Mouse (Mus musculus) right cerebral cortex, postnatal 36 days (tissue): ENCODE measurements around the gene Cul3.

Source experiments
- DNase-seq, 2 experiments: peaks; one replicate each; pipeline ENCODE4 v3.0.0; 2022; ENCODE audit warnings: low spot score in 2 of 2, mixed read lengths in 1 of 2

The Cul3 gene

GRCm38 (mm10) chr1:80315533-80316045 lies 24.7 kb downstream of the Cul3 start:
- DNase-seq = no peak

DNA sequence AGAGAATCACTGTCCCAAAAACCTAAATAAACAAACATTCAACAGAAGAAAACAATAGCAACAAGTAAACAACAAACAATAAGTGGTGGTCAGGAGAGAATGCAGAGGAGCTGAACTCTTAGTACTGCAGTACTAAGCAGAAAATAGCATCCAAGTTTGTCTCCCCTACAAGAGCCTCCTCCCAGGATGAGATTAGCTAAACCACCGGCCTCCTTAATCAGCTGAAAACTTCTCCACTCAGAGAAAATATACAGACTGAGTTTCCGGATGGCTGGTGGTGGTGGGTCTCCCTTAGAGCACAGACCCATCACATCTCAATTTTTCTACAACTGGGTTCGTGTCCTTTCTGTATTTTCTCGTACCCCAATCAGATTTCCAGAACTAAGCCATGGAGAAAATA lies 47.0 kb downstream of the Cul3 start:
- no peak for DNase-seq

- no peak for DNase-seq
These were observed 61.5 kb downstream of the Cul3 start for GRCm38 (mm10) chr1:80278731-80279130.

GRCm38 (mm10) chr1:80260443-80260842 lies 79.8 kb downstream of the Cul3 start:
- DNase-seq = no peak

GRCm38 (mm10) chr1:80258632-80259031 lies 81.6 kb downstream of the Cul3 start:
- DNase-seq = no peak

GRCm38 (mm10) chr1:80253309-80253708 lies 87.0 kb downstream of the Cul3 start:
- DNase-seq = no peak

DNA sequence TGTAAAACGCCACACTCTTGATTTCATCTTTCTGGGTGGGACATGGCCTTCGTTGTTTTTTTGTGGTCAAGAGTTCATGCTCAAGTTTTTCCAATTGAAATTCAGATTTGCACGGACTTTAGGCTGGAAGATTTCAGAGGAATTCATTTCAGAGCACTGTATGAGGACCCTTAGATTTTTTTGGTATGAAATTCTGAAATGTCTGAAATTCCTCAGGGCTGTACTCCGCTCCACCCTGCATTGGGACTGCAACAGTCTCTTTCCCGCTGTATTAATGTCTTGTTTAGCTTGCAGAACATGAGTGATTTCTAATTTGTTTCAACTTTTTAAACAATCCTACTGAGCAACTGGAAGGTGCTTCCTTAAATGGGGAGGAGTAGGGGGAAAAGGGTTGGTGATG lies 90.0 kb downstream of the Cul3 start:
- no peak for DNase-seq

- no peak for DNase-seq
These were observed 93.1 kb downstream of the Cul3 start for GRCm38 (mm10) chr1:80247131-80247530.

DNA sequence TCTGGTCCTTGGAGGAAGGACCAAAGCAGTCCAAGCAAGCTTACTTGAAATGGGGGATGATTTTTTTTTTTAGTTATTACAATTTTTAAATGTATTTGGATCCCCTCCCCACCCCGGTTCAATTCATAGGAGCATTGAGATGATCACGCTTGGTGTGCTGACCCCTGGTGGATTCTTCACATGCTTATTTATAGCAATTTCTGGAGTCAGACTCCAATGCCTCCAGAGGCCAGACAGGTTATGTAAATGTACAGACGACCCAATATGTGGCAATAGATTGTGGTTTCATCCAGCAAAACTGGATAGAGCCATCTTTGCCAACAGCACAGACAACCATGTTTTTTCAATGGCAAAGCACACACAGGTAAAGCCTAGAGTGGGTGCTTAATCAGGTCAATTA lies 96.2 kb downstream of the Cul3 start:
- DNase-seq = no peak

GRCm38 (mm10) chr1:80241579-80241978 lies 98.7 kb downstream of the Cul3 start:
- no peak for DNase-seq

DNA sequence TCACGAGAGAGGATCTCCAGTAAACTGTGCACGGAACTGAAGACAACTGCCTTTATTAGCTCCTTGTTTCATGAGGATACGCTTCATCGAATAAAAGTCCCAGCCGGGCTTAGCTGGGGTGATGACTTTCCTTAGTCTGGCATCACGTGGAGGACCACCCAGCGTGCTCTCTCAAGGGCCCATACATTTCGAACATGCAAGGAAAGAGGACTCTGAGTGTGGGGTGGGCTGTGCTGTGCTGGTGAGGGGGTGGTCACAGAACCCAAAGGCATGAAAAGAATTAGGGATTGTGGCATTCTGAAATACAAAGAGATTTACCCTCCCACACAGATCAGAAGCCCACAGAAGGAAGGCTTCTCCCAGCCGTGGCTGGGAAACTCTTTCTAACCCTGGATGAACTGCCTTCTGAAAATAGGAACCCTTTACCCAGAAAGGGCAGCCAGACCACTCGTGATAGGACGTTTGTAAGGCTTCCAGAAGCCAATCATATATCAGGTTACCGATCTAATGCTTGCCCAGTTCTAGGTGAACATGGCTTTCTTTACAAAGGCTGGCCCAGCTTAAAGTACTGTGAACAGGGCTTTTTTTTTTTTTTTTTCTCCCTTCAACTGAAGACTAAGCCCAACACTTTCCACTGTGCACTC lies 100.1 kb downstream of the Cul3 start:
- DNase-seq = no peak

DNA sequence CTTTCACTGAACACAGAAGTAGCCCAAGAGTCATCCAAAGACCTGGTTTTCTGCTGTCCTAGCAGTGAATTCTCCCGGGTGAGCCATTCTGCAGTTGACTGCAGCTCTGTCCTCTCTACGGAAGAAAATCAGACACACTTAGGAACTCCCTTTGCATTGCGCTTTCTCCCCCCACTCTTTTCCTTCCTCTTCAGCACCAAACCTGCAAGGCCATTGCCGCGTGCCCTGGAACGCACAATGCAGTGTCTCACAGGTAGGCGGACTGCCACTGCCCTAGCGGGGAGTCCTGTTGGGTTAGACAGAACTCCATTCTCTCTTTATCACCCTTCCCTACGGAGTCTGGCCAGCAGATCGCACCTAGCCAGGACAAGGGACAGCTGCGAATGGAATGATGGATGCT lies 100.8 kb downstream of the Cul3 start:
- no peak for DNase-seq

GRCm38 (mm10) chr1:80236951-80237702 lies 103.2 kb downstream of the Cul3 start:
- no peak for DNase-seq

DNA sequence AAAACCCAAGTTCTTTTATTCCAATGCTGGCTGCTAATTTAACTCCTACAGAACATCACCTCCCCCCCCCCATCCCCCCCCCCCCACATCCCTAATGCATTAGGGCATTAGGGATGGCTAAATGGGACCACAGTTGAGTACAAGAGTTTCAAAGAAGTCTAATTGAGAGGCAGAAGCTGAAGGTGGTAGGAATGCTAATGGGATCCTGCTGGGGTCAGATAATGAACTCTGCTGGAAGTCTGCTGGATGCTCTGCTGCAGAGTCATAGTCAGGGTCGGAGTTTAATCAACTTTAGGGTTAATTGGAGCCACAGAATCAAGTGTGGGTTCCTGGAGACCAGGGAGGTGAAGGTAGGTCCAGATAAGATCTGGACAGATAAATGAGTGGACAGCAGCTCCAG lies 104.2 kb downstream of the Cul3 start:
- no peak for DNase-seq

GRCm38 (mm10) chr1:80230612-80231011 lies 109.7 kb downstream of the Cul3 start:
- no peak for DNase-seq

DNA sequence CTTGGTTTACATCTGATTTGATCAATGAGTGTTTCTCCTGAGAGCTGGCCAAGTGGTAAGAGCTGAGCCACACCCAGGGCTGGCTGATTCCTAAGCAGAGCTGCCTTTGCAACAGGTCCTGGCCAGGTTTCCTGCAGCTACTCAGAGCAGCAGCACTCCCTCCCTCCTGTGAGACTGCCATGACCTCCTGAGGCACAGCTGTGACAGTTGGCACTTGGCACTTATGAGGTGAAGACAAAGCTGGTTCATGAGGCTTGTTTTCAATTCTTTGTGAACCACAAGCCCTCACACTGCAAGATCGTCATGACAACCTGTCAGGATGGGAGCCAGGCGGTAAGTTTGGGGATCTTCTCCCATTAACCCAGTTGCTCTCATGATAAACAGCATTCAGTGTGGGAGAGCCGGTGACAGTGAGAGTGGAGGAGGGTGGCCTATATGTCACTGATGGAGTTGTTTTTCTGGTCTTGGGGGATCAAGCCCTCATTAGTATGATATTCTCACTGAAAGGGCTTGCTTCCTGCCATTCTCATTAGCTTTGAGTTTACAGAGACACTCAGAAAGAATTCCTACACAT lies 115.4 kb downstream of the Cul3 start:
- no peak for DNase-seq

DNA sequence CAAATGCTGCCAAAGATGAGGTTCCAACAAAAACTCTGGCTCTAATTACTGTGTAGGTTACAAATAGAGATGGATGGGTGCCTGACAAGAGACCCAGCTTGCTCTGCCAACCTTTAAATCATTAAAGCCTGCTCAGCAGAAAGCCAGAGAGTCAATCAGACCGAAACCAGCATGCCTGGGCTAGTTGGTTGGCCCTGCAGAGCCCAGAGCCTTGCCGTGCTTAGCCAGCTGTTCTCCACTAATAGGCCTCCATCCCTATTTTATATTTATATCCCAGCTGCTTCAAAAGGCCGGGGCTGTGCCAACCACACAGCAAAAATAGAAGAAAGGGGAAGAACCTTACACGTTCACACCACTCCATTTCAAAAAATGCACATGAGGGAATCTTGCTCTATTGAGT lies 119.1 kb downstream of the Cul3 start:
- DNase-seq = no peak

DNA sequence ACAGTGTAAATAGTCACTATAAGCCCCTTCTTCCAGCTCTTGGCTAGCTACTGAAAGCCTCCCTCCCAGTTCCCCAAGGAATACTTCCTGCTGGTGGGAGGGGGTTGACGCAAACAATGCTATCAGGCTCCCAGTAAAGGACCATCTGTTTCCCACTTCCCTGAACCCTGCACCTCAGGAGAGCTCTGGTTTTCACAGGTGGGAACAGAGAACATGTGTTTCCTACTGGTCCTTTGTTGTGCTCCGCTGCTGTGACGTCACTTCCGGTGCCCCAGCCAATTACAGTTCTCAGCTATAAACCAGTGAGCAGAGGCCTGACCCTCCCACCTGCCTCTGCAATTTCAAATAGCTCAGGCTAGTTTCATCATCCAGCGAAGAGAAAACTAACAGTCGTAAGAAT lies 122.0 kb downstream of the Cul3 start, which contains the start of gene Fam124b:
Gene Fam124b (minus strand): TSS at position 206 of the 400 bp plus-strand sequence.
- no peak for DNase-seq
